In the genomic region with DNA sequence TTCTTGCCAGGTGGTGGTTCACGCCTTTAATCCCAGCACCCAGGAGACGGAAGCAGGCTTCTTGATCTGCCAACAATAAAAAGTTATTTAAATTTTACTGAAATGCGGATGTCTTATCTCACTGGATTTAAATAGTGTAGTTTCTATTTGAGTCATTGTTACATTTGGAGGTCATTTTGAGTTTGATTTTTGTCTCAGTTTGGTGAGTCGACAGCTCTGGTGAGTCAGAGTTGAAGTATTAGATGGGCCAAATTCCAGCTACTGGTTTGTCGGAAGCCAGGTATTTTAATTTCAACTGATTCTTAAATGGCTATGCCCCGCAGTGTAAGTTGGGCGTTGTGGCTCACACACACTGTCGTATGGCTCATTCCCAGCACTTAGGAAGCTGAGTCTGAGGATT, we compare ENCODE assay signal across 5 mouse cellular contexts.
"Had no signal": no experiment of that assay in that cellular context is flagged by ENCODE, and none has a peak within 500 bp of the region (broad histone marks: within the 10 kb centered on the region; RNA-seq: fewer than 3 reads in every experiment).

No protein-coding gene starts in this region.

- DNase-seq: kidney, postnatal 36 days; left cerebral cortex, postnatal 4 days; lung, adult 18-20 months; right cerebral cortex, adult 18-20 months; thymus, postnatal 25 days had no signal
